In genomic region chr1:62934100-62934513, GRCm38 (mm10) we compare ENCODE assay signal across 10 mouse cellular contexts.
DNase-seq lines count a peak whose midpoint lies in the region; ATAC-seq lines count a peak whose summit lies in the region.
"Had no signal": no experiment of that assay in that cellular context is flagged by ENCODE, and none has a peak within 500 bp of the region (broad histone marks: within the 10 kb centered on the region; RNA-seq: fewer than 3 reads in every experiment).

No protein-coding gene starts in this region.

- 6% methylated on average over 9 of the region's 9 CpGs for WGBS in midbrain, embryonic 15.5 days

- peak overlapping the region; percentile 35 for H3K4me2 ChIP-seq in midbrain, embryonic 15.5 days
- H3K4me2 ChIP-seq: stomach, embryonic 15.5 days had no signal

- H3K4me3 ChIP-seq in midbrain, embryonic 15.5 days = no peak overlapping the region
- H3K4me3 ChIP-seq: erythroblast, embryonic 14.5 days; stomach, embryonic 15.5 days had no signal

- no peaks in the 10 kb centered on the region for H3K9me3 ChIP-seq in midbrain, embryonic 15.5 days
- H3K9me3 ChIP-seq: stomach, embryonic 15.5 days had no signal

- H3K9ac ChIP-seq in midbrain, embryonic 15.5 days = no peak overlapping the region
- H3K9ac ChIP-seq: stomach, embryonic 15.5 days had no signal

- H3K27ac ChIP-seq in midbrain, embryonic 15.5 days = peak overlapping the region; percentile 73
- H3K27ac ChIP-seq: stomach, embryonic 15.5 days had no signal

- H3K27me3 ChIP-seq in midbrain, embryonic 15.5 days (replicated peaks) = no peaks in the 10 kb centered on the region; the same call in 1 of the 2 replicates
- H3K27me3 ChIP-seq: stomach, embryonic 15.5 days had no signal

- peak; percentile 81 for ATAC-seq in midbrain, embryonic 15.5 days (replicated peaks)
- no peak for ATAC-seq in erythroblast, adult 5-6 weeks (replicated peaks; ENCODE audit: low FRiP score, poor library complexity, severe bottlenecking)

- DNase-seq in left cerebral cortex, adult 18-20 months (ENCODE audit: low spot score in 2 of 2) = peak; percentile 28 to 37
- DNase-seq in left cerebral cortex, adult 11 months (ENCODE audit: low spot score) = no peak
- DNase-seq in fibroblast of lung, adult 2 months (ENCODE audit: low read depth) = peak; percentile 56
- peak; percentile 40 to 68 for DNase-seq in layer of hippocampus, postnatal 14 days (ENCODE audit: low spot score in 2 of 2)
- DNase-seq in natural killer cell, adult 2 months (ENCODE audit: low spot score in 2 of 2) = no peak
- no peak for DNase-seq in gastrocnemius, adult 8-10 months (ENCODE audit: low spot score in 2 of 2)

- H3K4me1 ChIP-seq in midbrain, embryonic 15.5 days = peaks cover 25% of the 10 kb centered on the region
- H3K4me1 ChIP-seq: stomach, embryonic 15.5 days had no signal

- no peaks in the 10 kb centered on the region for H3K36me3 ChIP-seq in midbrain, embryonic 15.5 days (replicated peaks)
- H3K36me3 ChIP-seq: stomach, embryonic 15.5 days had no signal

Comparison
In these comparisons a context has a peak if more than half of its experiments do, and no peak if none do; other contexts are left out.
1. DNase-seq: peak in left cerebral cortex, adult 18-20 months (2 of 2), fibroblast of lung, adult 2 months (single experiment) and layer of hippocampus, postnatal 14 days (2 of 2); none in left cerebral cortex, adult 11 months (single experiment), natural killer cell, adult 2 months (0 of 2) and gastrocnemius, adult 8-10 months (0 of 2).